Mouse (Mus musculus): Measurements from ENCODE around the gene Faf2. TPM values are rescaled to one million over a fixed set of nuclear protein-coding genes. Genes with fewer than 3 reads are reported as not detected.

Faf2 gene
- total RNA-seq, 1 experiment, result 76.3 TPM

- H3K9ac ChIP-seq (ENCODE audit: insufficient read depth, low read depth, low read length, poor library complexity, severe bottlenecking), result peak overlapping the region; percentile 11; the same call in 1 of the 2 replicates
- DNase-seq (ENCODE audit: low read depth, low spot score), result no peak
- no peak overlapping the region for H3K27ac ChIP-seq (ENCODE audit: insufficient read depth, low read depth, low read length, poor library complexity, severe bottlenecking)
- peaks cover 12% of the 10 kb centered on the region for H3K36me3 ChIP-seq (ENCODE audit: control insufficient read depth, insufficient read depth, low read length, poor library complexity, severe bottlenecking)
- no peak for TF ChIP-seq ZNF384 (IDR thresholded peaks at IDR 0.05; ENCODE audit: low read depth, low read length)
- TF ChIP-seq MAFK (IDR thresholded peaks at IDR 0.05; ENCODE audit: insufficient read depth, low read depth, low read length), result no peak
- no peak for TF ChIP-seq HCFC1 (IDR thresholded peaks at IDR 0.05; ENCODE audit: borderline replicate concordance, insufficient read depth, low read length)
- TF ChIP-seq ZC3H11A (IDR thresholded peaks at IDR 0.05; ENCODE audit: borderline replicate concordance, low read depth, low read length), result no peak
- TF ChIP-seq CHD2 (IDR thresholded peaks at IDR 0.05; ENCODE audit: low read depth, low read length), result no peak
- H3K4me3 ChIP-seq (ENCODE audit: insufficient read depth in 1 of 2, low read depth in 1 of 2, low read length in 2 of 2, poor library complexity in 1 of 2, severe bottlenecking in 1 of 2), result peak overlapping the region in 1 of 2 experiments; percentile 28; a peak in 2 of 4 replicates
- peaks cover 2 to 11% of the 10 kb centered on the region in 2 experiments; a peak in 1 of 4 replicates for H3K4me1 ChIP-seq (ENCODE audit: control insufficient read depth in 2 of 2, insufficient read depth in 2 of 2, low read length in 2 of 2, poor library complexity in 1 of 2)
- in situ Hi-C loops (cut with MboI; ENCODE audit: low sequenced_read_pairs in 2 of 2, unreplicated experiment in 2 of 2), result no loop called here
- H3K9me3 ChIP-seq (ENCODE audit: control insufficient read depth, insufficient read depth, low read depth, low read length), result no peaks in the 10 kb centered on the region
Observed at GRCm38 (mm10) chr13:54577652-54578507, 43.7 kb upstream of the Faf2 start.

- TF ChIP-seq MAFK (IDR thresholded peaks at IDR 0.05; ENCODE audit: insufficient read depth, low read depth, low read length) (no peak), CHD2 (IDR thresholded peaks at IDR 0.05; ENCODE audit: low read depth, low read length) (no peak), HCFC1 (IDR thresholded peaks at IDR 0.05; ENCODE audit: borderline replicate concordance, insufficient read depth, low read length) (no peak), ZNF384 (IDR thresholded peaks at IDR 0.05; ENCODE audit: low read depth, low read length) (no peak), ZC3H11A (IDR thresholded peaks at IDR 0.05; ENCODE audit: borderline replicate concordance, low read depth, low read length) (no peak)
- Histone ChIP-seq H3K9ac (ENCODE audit: insufficient read depth, low read depth, low read length, poor library complexity, severe bottlenecking) (no peak overlapping the region), H3K9me3 (ENCODE audit: control insufficient read depth, insufficient read depth, low read depth, low read length) (no peaks in the 10 kb centered on the region), H3K4me1 (ENCODE audit: control insufficient read depth in 2 of 2, insufficient read depth in 2 of 2, low read length in 2 of 2, poor library complexity in 1 of 2) (peaks cover 0 to 7% of the 10 kb centered on the region in 2 experiments; a peak in 1 of 4 replicates), H3K4me3 (ENCODE audit: insufficient read depth in 1 of 2, low read depth in 1 of 2, low read length in 2 of 2, poor library complexity in 1 of 2, severe bottlenecking in 1 of 2) (no peak overlapping the region), H3K27ac (ENCODE audit: insufficient read depth, low read depth, low read length, poor library complexity, severe bottlenecking) (no peak overlapping the region), H3K36me3 (ENCODE audit: control insufficient read depth, insufficient read depth, low read length, poor library complexity, severe bottlenecking) (peaks cover 42% of the 10 kb centered on the region)
- in situ Hi-C loops (cut with MboI; ENCODE audit: low sequenced_read_pairs in 2 of 2, unreplicated experiment in 2 of 2), result no loop called here
- DNase-seq (ENCODE audit: low read depth, low spot score), result no peak
Observed at GRCm38 (mm10) chr13:54581385-54581784, 40.2 kb upstream of the Faf2 start.

- in situ Hi-C loops (cut with MboI; ENCODE audit: low sequenced_read_pairs in 2 of 2, unreplicated experiment in 2 of 2), result no loop called here
Observed at GRCm38 (mm10) chr13:54582126-54582525, 39.5 kb upstream of the Faf2 start.

DNA sequence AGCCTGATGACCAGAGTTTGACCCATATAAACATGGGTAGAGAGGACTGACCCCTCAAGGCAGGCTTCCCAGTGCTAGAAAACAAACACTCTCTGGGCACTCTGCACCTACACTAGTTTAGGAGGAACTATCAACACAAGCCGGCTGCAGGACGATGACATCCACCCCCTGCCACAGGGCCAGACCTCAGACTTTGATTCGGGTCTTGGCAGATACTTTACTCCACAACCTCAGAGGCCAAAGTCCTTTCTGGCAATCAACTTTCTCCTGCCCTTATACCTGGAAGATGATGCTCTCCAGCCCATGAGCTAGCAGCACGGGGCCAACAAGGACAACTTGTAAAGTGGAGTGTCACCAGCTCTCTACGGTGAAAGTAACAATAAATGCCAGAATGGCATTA is 38.7 kb upstream of the Faf2 start:
- Histone ChIP-seq H3K27ac (ENCODE audit: insufficient read depth, low read depth, low read length, poor library complexity, severe bottlenecking) (no peak overlapping the region), H3K4me3 (ENCODE audit: insufficient read depth in 1 of 2, low read depth in 1 of 2, low read length in 2 of 2, poor library complexity in 1 of 2, severe bottlenecking in 1 of 2) (no peak overlapping the region), H3K9ac (ENCODE audit: insufficient read depth, low read depth, low read length, poor library complexity, severe bottlenecking) (no peak overlapping the region), H3K4me1 (ENCODE audit: control insufficient read depth in 2 of 2, insufficient read depth in 2 of 2, low read length in 2 of 2, poor library complexity in 1 of 2) (peaks cover 0 to 6% of the 10 kb centered on the region in 2 experiments; a peak in 1 of 4 replicates), H3K36me3 (ENCODE audit: control insufficient read depth, insufficient read depth, low read length, poor library complexity, severe bottlenecking) (peaks cover 42% of the 10 kb centered on the region), H3K9me3 (ENCODE audit: control insufficient read depth, insufficient read depth, low read depth, low read length) (no peaks in the 10 kb centered on the region)
- in situ Hi-C loops (cut with MboI; ENCODE audit: low sequenced_read_pairs in 2 of 2, unreplicated experiment in 2 of 2), result no loop called here
- DNase-seq (ENCODE audit: low read depth, low spot score), result no peak
- TF ChIP-seq ZC3H11A (IDR thresholded peaks at IDR 0.05; ENCODE audit: borderline replicate concordance, low read depth, low read length), result no peak
- TF ChIP-seq HCFC1 (IDR thresholded peaks at IDR 0.05; ENCODE audit: borderline replicate concordance, insufficient read depth, low read length), result no peak
- no peak for TF ChIP-seq MAFK (IDR thresholded peaks at IDR 0.05; ENCODE audit: insufficient read depth, low read depth, low read length)
- TF ChIP-seq CHD2 (IDR thresholded peaks at IDR 0.05; ENCODE audit: low read depth, low read length), result no peak

More at GRCm38 (mm10) chr13:54582126-54582525, 39.5 kb upstream of the Faf2 start:
- Histone ChIP-seq H3K9me3 (ENCODE audit: control insufficient read depth, insufficient read depth, low read depth, low read length) (no peaks in the 10 kb centered on the region), H3K36me3 (ENCODE audit: control insufficient read depth, insufficient read depth, low read length, poor library complexity, severe bottlenecking) (peaks cover 42% of the 10 kb centered on the region), H3K9ac (ENCODE audit: insufficient read depth, low read depth, low read length, poor library complexity, severe bottlenecking) (no peak overlapping the region), H3K4me1 (ENCODE audit: control insufficient read depth in 2 of 2, insufficient read depth in 2 of 2, low read length in 2 of 2, poor library complexity in 1 of 2) (peaks cover 0 to 7% of the 10 kb centered on the region in 2 experiments; a peak in 1 of 4 replicates), H3K4me3 (ENCODE audit: insufficient read depth in 1 of 2, low read depth in 1 of 2, low read length in 2 of 2, poor library complexity in 1 of 2, severe bottlenecking in 1 of 2) (no peak overlapping the region), H3K27ac (ENCODE audit: insufficient read depth, low read depth, low read length, poor library complexity, severe bottlenecking) (no peak overlapping the region)
- DNase-seq (ENCODE audit: low read depth, low spot score), result no peak
- TF ChIP-seq CHD2 (IDR thresholded peaks at IDR 0.05; ENCODE audit: low read depth, low read length), result no peak
